Mouse (Mus musculus) intestine, embryonic 14.5 days (tissue): Measurements from ENCODE around the gene Gm8265. TPM values are rescaled to one million over a fixed set of nuclear protein-coding genes. Genes with fewer than 3 reads are reported as not detected.
"Not testable (repeated sequence)": the region's sequence is repeated elsewhere in the genome, so short reads cannot be mapped to it uniquely, and the experiment has no call there.

ENCODE experiments used
- ATAC-seq: fragments of 200-750 bp; cut with Nextera tagmentation; replicated peaks from 2 replicates; pipeline ENCODE4 v1.8.0; 2017; ENCODE audit warnings: low read depth, moderate number of reproducible peaks, moderate TSS enrichment, moderate library complexity; ENCODE audit not compliant: low FRiP score, low TSS enrichment
- DNase-seq: peaks from one replicate; pipeline ENCODE4 v3.0.0-alpha.2; 2018; ENCODE audit warnings: low spot score
- H3K27ac ChIP-seq: fragments of 300-500 bp; sonication (generic); 2 replicates; pipeline ENCODE4 v1.5.1; 2014; ENCODE audit warnings: low read depth, mild to moderate bottlenecking, control low read depth
- H3K27me3 ChIP-seq: fragments of 300-500 bp; sonication (generic); replicated peaks from 2 replicates; pipeline ENCODE4 v1.6.1; 2014; ENCODE audit warnings: low read length, control low read depth; ENCODE audit not compliant: control insufficient read depth, insufficient read depth
- H3K36me3 ChIP-seq: fragments of 300-500 bp; sonication (generic); 2 replicates; pipeline ENCODE4 v1.6.1; 2014; ENCODE audit warnings: low read length, control low read depth; ENCODE audit not compliant: control insufficient read depth, insufficient read depth
- H3K4me1 ChIP-seq: fragments of 300-500 bp; sonication (generic); replicated peaks from 2 replicates; pipeline ENCODE4 v1.6.1; 2014; ENCODE audit warnings: low read length, control low read depth, mixed read lengths; ENCODE audit not compliant: control insufficient read depth, insufficient read depth
- H3K4me2 ChIP-seq: fragments of 300-500 bp; sonication (generic); 2 replicates; pipeline ENCODE4 v1.6.1; 2014; ENCODE audit warnings: low read length
- H3K4me3 ChIP-seq: fragments of 300-500 bp; sonication (generic); 2 replicates; pipeline ENCODE4 v1.5.1; 2014; ENCODE audit warnings: low read depth, low read length, control low read depth, mixed read lengths
- H3K9ac ChIP-seq: fragments of 300-500 bp; sonication (generic); 2 replicates; pipeline ENCODE4 v1.6.1; 2014; ENCODE audit warnings: mild to moderate bottlenecking, low read length
- H3K9me3 ChIP-seq: fragments of 300-500 bp; sonication (generic); 2 replicates; pipeline ENCODE4 v1.6.1; 2016; ENCODE audit warnings: low read length, control low read depth; ENCODE audit not compliant: control insufficient read depth
- WGBS: fragments of 180-500 bp; shearing (Covaris S2); extraction: QIAGEN DNeasy Blood & Tissue Kit; methylation state at CpG from one replicate; pipeline ENCODE4 v1.1.7; 2014; 5-methylcytosine and 5-hydroxymethylcytosine counted together
- polyA plus RNA-seq: library from polyadenylated mRNA; unstranded; fragments of >200 nt; fragmentation: Nextera tagmentation; extraction: Ambion mirVana; gene quantifications from 2 replicates; pipeline ENCODE4 v1.2.1, GENCODE M21; 2014

The Gm8265 gene
- polyA plus RNA-seq: not detected in 2 replicates

- H3K4me3 ChIP-seq, H3K27ac ChIP-seq, DNase-seq, H3K36me3 ChIP-seq, H3K9ac ChIP-seq, H3K9me3 ChIP-seq, H3K27me3 ChIP-seq, ATAC-seq, H3K4me2 ChIP-seq, H3K4me1 ChIP-seq: not testable (repeated sequence)
- WGBS: no CpG with 5 or more reads among the region's 1 CpGs
These were observed at the start of gene Gm8265 for GRCm38 (mm10) chr14:5632928-5633327. Gm8265 (minus strand) TSS chr14:5633028.

Other genes starting within 250 kb of the Gm8265 start
- gene Gm3500, start 244.0 kb downstream of the Gm8265 start, polyA plus RNA-seq: 0.12 and 0.19 TPM in 2 replicates
- gene Gm3194, start 177.6 kb downstream of the Gm8265 start, polyA plus RNA-seq: 0.54 and 1.1 TPM in 2 replicates
- gene Gm8246, start 155.2 kb downstream of the Gm8265 start, polyA plus RNA-seq: not detected in 2 replicates
- not detected in 2 replicates for gene Gm3187, start 148.8 kb downstream of the Gm8265 start, polyA plus RNA-seq
- 0.81 and 1.9 TPM in 2 replicates for gene Gm3488, start 131.4 kb downstream of the Gm8265 start, polyA plus RNA-seq
- not detected in 2 replicates for gene Gm3532, start 94.5 kb downstream of the Gm8265 start, polyA plus RNA-seq
- gene Gm9603, start 54.4 kb upstream of the Gm8265 start, polyA plus RNA-seq: not detected in 2 replicates
- not detected in 2 replicates for gene Gm3373, start 108.5 kb upstream of the Gm8265 start, polyA plus RNA-seq
- gene Gm3383, start 175.0 kb upstream of the Gm8265 start, polyA plus RNA-seq: 0.89 and 1.4 TPM in 2 replicates
- gene Gm3424, start 197.3 kb upstream of the Gm8265 start, polyA plus RNA-seq: not detected in 2 replicates
- not detected in 2 replicates for gene Gm8237, start 247.4 kb upstream of the Gm8265 start, polyA plus RNA-seq